Mouse (Mus musculus) lung, adult 2 months (tissue): ENCODE measurements around the gene Taar4. TPM values are rescaled to one million over a fixed set of nuclear protein-coding genes. Genes with fewer than 3 reads are reported as not detected.

Source experiments
- DNase-seq: peaks from one replicate; pipeline ENCODE4 v3.0.0; 2022
- H3K4me1 ChIP-seq: fragments of 200-500 bp; 2 replicates; pipeline ENCODE4 v1.6.1; 2011; ENCODE audit warnings: low read length; ENCODE audit not compliant: control insufficient read depth, insufficient read depth
- H3K4me3 ChIP-seq: fragments of 200-500 bp; replicated peaks from 2 replicates; pipeline ENCODE3; 2011; ENCODE audit warnings: low read depth, mild to moderate bottlenecking, control low read depth, low read length; ENCODE audit errors: extremely low read depth
- CTCF ChIP-seq: fragments of 200-500 bp; IDR thresholded peaks from 2 replicates; pipeline ENCODE4 v1.5.1; 2011; ENCODE audit warnings: mild to moderate bottlenecking, low read length, control low read depth; ENCODE audit not compliant: insufficient read depth
- POLR2A ChIP-seq: fragments of 200-500 bp; IDR thresholded peaks from 2 replicates; pipeline ENCODE4 v1.6.1; 2011; ENCODE audit warnings: low read depth, mild to moderate bottlenecking, control low read depth, low read length, borderline replicate concordance; ENCODE audit errors: extremely low read depth
- WGBS: fragments of 180-500 bp; shearing (Covaris S2); methylation state at CpG from one replicate; pipeline ENCODE4 v1.1.7; 2018; 5-methylcytosine and 5-hydroxymethylcytosine counted together
- polyA plus RNA-seq: library from polyadenylated mRNA; depleted of rRNA; stranded (reverse); fragments of >200 nt; gene quantifications from 2 replicates; pipeline ENCODE4 v1.2.3, GENCODE M21; 2012

The Taar4 gene
- polyA plus RNA-seq, 1 experiment = not detected

- Histone ChIP-seq H3K4me1 (no peaks in the 10 kb centered on the region), H3K4me3 (no peak overlapping the region)
- 38% methylated on average over 3 of the region's 3 CpGs for WGBS
- no peak for DNase-seq
- TF ChIP-seq CTCF (no peak), POLR2A (no peak)
Measured at GRCm38 (mm10) chr10:23963444-23963843, 3.1 kb downstream of the Taar4 start.

- Histone ChIP-seq H3K4me3 (no peak overlapping the region), H3K4me1 (no peaks in the 10 kb centered on the region)
- TF ChIP-seq CTCF (no peak), POLR2A (no peak)
- no peak for DNase-seq
- WGBS = 70% methylated on average over 6 of the region's 6 CpGs
Measured at GRCm38 (mm10) chr10:23964921-23965610, 4.8 kb downstream of the Taar4 start.

- TF ChIP-seq CTCF (no peak), POLR2A (no peak)
- H3K4me1 ChIP-seq = no peaks in the 10 kb centered on the region
- 84% methylated on average over 11 of the region's 11 CpGs for WGBS
- H3K4me3 ChIP-seq = no peak within 1 kb of the TSS
- DNase-seq = no peak
Measured at GRCm38 (mm10) chr10:23970656-23971165, 10.4 kb downstream of the Taar4 start, which contains the start of gene Taar5. Taar5 (plus strand) TSS chr10:23970706.

GRCm38 (mm10) chr10:23971256-23971655 lies 11.0 kb downstream of the Taar4 start:
- no peak for TF ChIP-seq POLR2A
- no peak for TF ChIP-seq CTCF
- no peak for DNase-seq
- no peak overlapping the region for H3K4me3 ChIP-seq
- 80% methylated on average over 5 of the region's 5 CpGs for WGBS
- H3K4me1 ChIP-seq = no peaks in the 10 kb centered on the region

GRCm38 (mm10) chr10:23977958-23978357 lies 17.7 kb downstream of the Taar4 start:
- H3K4me1 ChIP-seq = no peaks in the 10 kb centered on the region
- no peak overlapping the region for H3K4me3 ChIP-seq
- DNase-seq = no peak
- 57% methylated on average over 4 of the region's 4 CpGs for WGBS
- no peak for TF ChIP-seq CTCF
- no peak for TF ChIP-seq POLR2A

- DNase-seq = peak; percentile 44
- Histone ChIP-seq H3K4me3 (no peak overlapping the region), H3K4me1 (no peaks in the 10 kb centered on the region)
- TF ChIP-seq POLR2A (no peak), CTCF (peak; percentile 65)
- WGBS = 37% methylated on average over 16 of the region's 16 CpGs
Measured at GRCm38 (mm10) chr10:23978901-23979705, 18.8 kb downstream of the Taar4 start.

GRCm38 (mm10) chr10:23985546-23985945 lies 25.3 kb downstream of the Taar4 start, which contains the start of gene Taar6:
Taar6 (minus strand) TSS chr10:23985646.
- Histone ChIP-seq H3K4me3 (no peak within 1 kb of the TSS), H3K4me1 (no peaks in the 10 kb centered on the region)
- DNase-seq = no peak
- TF ChIP-seq POLR2A (no peak), CTCF (no peak)
- 72% methylated on average over 8 of the region's 8 CpGs for WGBS

- no peak for DNase-seq
- 71% methylated on average over 5 of the region's 5 CpGs for WGBS
Measured at GRCm38 (mm10) chr10:23986419-23986818, 26.1 kb downstream of the Taar4 start.

GRCm38 (mm10) chr10:23993381-23993780 lies 33.1 kb downstream of the Taar4 start, which contains the start of gene Taar7a:
Taar7a (minus strand) TSS chr10:23993481.
- TF ChIP-seq CTCF (no peak), POLR2A (no peak)
- H3K4me3 ChIP-seq = no peak within 1 kb of the TSS
- DNase-seq = no peak
- 85% methylated on average over 3 of the region's 3 CpGs for WGBS
- no peaks in the 10 kb centered on the region for H3K4me1 ChIP-seq

More at GRCm38 (mm10) chr10:23986419-23986818, 26.1 kb downstream of the Taar4 start:
- Histone ChIP-seq H3K4me3 (no peak overlapping the region), H3K4me1 (no peaks in the 10 kb centered on the region)
- TF ChIP-seq POLR2A (no peak), CTCF (no peak)
